Mouse (Mus musculus) cerebellum, adult 11-12 months (tissue): Measurements from ENCODE around the gene Tbl1xr1.

Experiments
- DNase-seq: peaks from one replicate; pipeline ENCODE4 v3.0.0; 2022

The Tbl1xr1 gene

GRCm38 (mm10) chr3:22144255-22144654 lies 67.8 kb downstream of the Tbl1xr1 start:
- DNase-seq: no peak

GRCm38 (mm10) chr3:22147433-22147927 lies 71.0 kb downstream of the Tbl1xr1 start:
- no peak for DNase-seq

DNA sequence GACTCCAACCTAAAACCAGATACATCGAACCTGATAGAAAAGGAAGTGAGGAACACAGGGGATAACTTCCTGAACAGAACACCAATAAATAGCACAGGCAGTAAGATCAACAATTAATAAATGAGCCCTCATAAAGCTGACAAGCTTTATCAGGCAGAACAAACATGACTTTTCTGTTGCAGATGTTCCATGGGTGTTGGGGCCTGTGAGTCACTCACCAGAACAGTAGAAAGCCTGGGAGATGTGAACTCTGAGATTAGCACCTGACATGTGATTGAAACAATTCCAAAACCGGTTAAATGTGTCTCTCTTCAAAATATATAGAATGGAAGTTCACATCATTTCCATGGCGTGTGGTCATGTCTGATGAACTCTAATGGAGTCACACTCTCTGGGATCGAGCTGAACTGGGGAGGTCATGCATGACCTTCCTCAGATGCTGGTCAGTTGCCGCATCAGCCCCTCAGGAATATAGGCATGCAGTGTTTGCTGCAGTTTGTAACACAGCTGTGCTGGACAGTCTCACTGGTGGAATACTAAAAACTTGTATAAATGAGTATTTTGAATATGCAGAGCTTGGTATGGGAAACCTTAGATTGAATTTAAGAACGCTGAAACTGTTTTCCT lies 72.0 kb downstream of the Tbl1xr1 start:
- DNase-seq: no peak

GRCm38 (mm10) chr3:22150872-22151530 lies 74.5 kb downstream of the Tbl1xr1 start:
- DNase-seq: no peak

GRCm38 (mm10) chr3:22152773-22153172 lies 76.3 kb downstream of the Tbl1xr1 start:
- no peak for DNase-seq

- no peak for DNase-seq
These were observed 78.1 kb downstream of the Tbl1xr1 start for GRCm38 (mm10) chr3:22154522-22154921.

- no peak for DNase-seq
These were observed 79.9 kb downstream of the Tbl1xr1 start for GRCm38 (mm10) chr3:22156397-22156796.

DNA sequence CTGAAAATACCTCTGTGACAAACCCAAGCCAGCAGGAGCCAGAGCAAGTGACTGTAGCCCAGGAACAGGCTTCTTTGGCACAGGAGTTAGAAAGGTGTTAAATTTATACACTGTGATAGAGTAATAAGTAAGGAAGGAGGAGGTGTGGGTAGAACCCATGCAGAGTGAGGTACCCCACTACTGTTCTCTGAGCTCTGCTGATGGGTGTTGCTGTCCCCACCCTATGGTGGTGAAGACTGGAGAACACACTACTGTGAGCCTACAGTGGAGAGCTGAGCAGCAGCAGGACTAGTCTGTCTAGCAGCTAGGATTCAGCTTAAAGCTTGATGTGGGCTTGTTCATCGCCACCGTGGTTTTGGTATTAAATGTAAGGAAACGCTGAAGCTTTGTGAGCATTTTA lies 86.5 kb downstream of the Tbl1xr1 start:
- DNase-seq: no peak

DNA sequence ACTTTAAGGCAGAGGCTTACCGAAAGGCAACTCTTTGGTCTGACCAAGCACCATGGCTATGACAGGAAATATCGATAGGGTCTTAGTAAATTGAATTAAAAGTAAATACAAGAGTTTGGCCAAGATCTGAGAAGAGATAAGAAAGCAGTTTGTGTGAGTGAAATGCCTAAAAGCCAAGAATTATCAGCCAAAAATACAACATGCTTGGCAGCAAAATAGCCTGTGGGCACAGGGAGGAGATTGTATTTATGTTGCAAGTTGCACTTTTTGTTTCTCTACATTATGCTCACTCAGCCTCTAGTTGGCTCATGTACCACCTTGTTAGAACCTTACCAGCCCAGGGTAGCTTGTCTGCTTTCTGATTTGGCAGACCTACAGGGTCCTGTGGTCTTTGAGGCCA lies 91.4 kb downstream of the Tbl1xr1 start:
- DNase-seq: no peak

- DNase-seq: no peak
These were observed 92.0 kb downstream of the Tbl1xr1 start for GRCm38 (mm10) chr3:22168432-22168831.

- no peak for DNase-seq
These were observed 95.1 kb downstream of the Tbl1xr1 start for GRCm38 (mm10) chr3:22171526-22171925.

DNA sequence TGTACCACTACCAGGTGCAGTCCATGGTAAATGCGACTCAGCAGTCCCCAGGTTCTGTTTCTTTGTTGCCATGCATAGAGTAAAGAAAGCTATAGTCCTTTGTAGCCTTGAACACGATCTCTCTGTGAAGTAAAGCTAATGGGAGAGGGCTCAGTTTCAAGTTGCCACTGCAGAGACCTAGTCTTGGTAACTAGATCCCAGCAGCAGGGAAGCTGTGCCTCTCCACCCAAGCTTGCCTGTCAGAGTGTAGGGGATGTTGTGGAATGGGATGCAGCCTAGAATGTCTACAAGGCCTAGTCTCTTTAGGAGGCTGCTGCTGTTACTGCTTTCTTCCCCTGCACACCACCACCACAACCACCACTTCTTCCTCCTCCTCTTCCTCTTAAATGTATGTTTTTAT lies 96.0 kb downstream of the Tbl1xr1 start:
- no peak for DNase-seq

DNA sequence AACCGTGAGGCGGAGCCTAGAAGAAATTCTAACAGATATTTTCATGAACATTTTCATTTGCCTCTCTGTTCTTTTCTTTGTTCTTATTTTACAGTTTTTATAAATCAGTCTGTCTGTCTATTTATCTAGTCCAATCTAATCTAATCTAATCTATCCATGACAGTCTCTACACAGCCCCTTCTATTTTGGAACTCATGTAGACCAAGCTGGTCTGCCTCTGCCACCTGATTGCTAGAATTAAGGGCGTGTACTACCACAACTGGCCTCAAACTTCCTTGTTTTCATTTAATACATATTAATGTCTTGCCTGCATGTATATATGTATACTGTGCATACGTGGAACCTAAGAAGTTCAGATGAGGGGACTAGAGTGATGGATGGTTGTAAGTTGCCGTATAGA lies 96.7 kb downstream of the Tbl1xr1 start:
- DNase-seq: no peak

DNA sequence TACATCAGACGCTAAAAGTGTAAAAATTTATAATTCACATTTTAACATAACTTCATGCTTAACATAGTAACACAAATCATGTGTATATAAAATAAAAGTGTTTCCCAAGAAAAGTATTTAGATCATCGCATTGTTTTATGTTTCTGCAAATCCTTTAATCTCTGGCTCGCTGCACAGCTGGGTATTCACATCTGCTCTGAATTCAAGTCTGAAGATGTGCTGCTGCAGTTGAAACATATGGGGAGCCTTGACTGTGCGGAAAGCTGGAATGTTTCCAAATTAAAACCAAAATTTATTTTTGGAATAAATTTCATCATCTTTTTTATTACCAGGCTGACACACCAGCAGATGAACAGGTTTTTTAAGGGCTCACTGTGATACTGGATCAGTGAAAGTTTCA lies 97.8 kb downstream of the Tbl1xr1 start:
- no peak for DNase-seq

DNA sequence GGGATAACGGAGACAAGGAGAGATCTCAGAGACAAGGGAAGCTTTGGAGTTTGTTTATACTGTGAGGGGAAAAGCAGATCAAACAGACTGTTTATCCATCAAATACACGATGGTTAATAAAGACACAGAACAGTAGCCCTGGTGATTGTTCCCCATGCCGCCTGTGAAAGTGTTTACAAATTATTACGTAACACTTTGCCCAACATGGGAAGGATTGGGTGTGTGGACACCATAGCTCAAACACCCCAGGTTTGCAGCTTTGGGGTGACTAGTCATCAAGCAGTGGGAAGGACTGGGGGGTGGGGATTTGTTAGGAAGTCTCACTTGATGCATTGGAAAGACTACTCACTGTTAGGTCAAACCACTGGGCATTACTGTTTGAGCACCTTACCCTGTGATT lies 103.6 kb downstream of the Tbl1xr1 start:
- no peak for DNase-seq

GRCm38 (mm10) chr3:22181026-22181425 lies 104.6 kb downstream of the Tbl1xr1 start:
- DNase-seq: no peak

DNA sequence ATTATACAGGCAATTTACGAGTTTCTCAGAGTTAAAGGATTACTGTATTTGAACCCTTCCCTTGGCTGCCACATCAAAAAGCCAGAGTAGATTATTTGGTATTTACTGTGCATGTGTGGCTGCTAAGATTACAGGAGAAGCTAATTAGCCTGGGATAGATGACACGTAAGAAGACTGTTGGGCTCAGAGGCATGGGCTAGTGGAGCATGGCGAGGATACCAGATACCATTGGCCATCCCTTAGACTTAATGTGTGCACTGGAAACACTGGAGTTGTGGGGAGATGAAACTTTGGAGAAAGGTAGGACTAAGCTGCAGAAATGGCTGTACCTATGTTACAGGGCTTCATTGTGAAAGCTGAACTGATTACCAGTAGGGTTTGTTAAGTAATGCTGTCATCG lies 108.8 kb downstream of the Tbl1xr1 start:
- no peak for DNase-seq

DNA sequence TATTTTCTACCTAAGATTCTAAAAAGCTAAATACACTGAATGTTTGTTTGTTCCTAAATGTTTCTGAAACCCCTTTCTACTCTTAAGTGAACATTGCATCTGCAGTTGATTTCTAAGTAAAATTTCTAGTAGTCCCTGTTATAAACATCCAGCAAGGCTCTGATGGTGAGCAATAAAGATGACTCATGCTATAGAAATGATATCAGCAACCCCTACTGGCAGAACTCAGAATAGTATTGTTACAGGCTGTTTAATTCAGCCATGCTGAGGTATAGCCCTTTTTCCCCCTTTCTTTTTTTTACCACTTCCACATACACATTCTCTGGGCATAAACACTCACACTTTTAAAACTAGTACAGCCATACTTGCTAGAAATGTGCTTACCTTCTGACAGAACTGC lies 114.0 kb downstream of the Tbl1xr1 start:
- no peak for DNase-seq

GRCm38 (mm10) chr3:22192931-22193330 lies 116.5 kb downstream of the Tbl1xr1 start:
- no peak for DNase-seq

- DNase-seq: no peak
These were observed 117.9 kb downstream of the Tbl1xr1 start for GRCm38 (mm10) chr3:22194185-22194856.

DNA sequence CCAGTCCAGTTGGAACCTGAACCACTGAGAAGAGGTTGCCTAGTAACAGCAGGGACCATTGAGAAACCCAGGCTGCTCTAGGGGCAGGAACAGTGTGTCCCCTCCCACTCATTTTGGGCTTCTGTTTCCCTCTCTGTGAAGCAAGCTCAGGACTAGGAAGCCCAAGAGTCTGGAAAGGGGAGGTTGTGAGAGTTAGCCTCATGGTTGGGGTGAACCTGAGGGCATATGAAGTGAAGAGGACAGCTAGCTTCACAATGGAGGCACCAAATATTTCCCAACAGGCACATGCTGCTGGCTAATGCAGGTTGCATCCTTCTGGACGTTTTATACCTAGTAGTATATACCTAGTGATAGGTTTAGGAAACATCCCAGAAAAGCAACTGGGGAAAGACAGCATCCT lies 122.3 kb downstream of the Tbl1xr1 start:
- DNase-seq: no peak

DNA sequence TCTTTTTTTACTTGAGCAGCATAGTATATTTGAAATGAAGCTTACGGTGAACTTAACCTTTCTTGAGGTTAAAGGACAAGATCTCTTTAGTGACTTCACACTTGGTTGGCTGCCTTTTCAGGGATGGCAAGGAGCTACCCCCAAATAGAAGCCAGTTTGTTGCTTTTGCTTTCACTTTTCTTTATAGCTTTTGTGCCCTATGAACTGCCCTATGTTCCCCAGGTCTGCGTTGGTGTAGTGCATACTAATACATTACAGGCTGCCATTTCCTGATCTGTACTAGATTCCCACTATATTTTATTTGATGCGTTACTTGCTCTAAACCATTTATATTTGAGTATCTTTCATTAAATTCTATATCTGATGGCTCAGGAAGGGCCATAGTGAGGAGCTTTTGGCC lies 127.7 kb downstream of the Tbl1xr1 start:
- DNase-seq: no peak

- DNase-seq: no peak
These were observed 145.1 kb downstream of the Tbl1xr1 start for GRCm38 (mm10) chr3:22221557-22221956.

GRCm38 (mm10) chr3:22222351-22222750 lies 145.9 kb downstream of the Tbl1xr1 start:
- DNase-seq: no peak
